ENCODE assay signal across 8 mouse cellular contexts in genomic region chr15:101983949-101984601, GRCm38 (mm10). TPM values are rescaled to one million over a fixed set of nuclear protein-coding genes. Genes with fewer than 3 reads are reported as not detected.
DNase-seq lines count a peak whose midpoint lies in the region; ATAC-seq and TF ChIP-seq lines count a peak whose summit lies in the region.

No protein-coding gene starts in this region.

- H3K36me3 ChIP-seq in heart, embryonic 15.5 days: no peaks in the 10 kb centered on the region
- no peaks in the 10 kb centered on the region for H3K36me3 ChIP-seq in liver, embryonic 14.5 days (replicated peaks; ENCODE audit: control insufficient read depth, insufficient read depth, low read depth)
- H3K36me3 ChIP-seq in neural tube, embryonic 11.5 days (ENCODE audit: control insufficient read depth, insufficient read depth, low read length): no peaks in the 10 kb centered on the region
- H3K36me3 ChIP-seq in stomach, postnatal 0 days (ENCODE audit: control insufficient read depth, insufficient read depth, low read length): no peaks in the 10 kb centered on the region

- no peaks in the 10 kb centered on the region for H3K9me3 ChIP-seq in heart, embryonic 15.5 days (replicated peaks)
- H3K9me3 ChIP-seq in liver, embryonic 14.5 days (ENCODE audit: control insufficient read depth, low read length): no peaks in the 10 kb centered on the region
- no peaks in the 10 kb centered on the region for H3K9me3 ChIP-seq in neural tube, embryonic 11.5 days (ENCODE audit: control insufficient read depth, low read length)
- H3K9me3 ChIP-seq in stomach, postnatal 0 days (ENCODE audit: control insufficient read depth, low read length): no peaks in the 10 kb centered on the region

- H3K4me3 ChIP-seq in brown adipose tissue, adult 24 weeks (ENCODE audit: insufficient read depth, low read depth, low read length): peak overlapping the region; percentile 24; the same call in 1 of the 2 replicates
- peak overlapping the region; percentile 34 for H3K4me3 ChIP-seq in heart, embryonic 15.5 days
- peak overlapping the region; percentile 31 to 50 for H3K4me3 ChIP-seq in liver, embryonic 14.5 days (ENCODE audit: insufficient read depth in 1 of 2, low read depth in 2 of 2, low read length in 2 of 2)
- H3K4me3 ChIP-seq in neural tube, embryonic 11.5 days (ENCODE audit: low read depth, low read length): no peak overlapping the region
- H3K4me3 ChIP-seq in stomach, postnatal 0 days (ENCODE audit: low read depth, low read length): no peak overlapping the region

- no peaks in the 10 kb centered on the region for H3K27me3 ChIP-seq in heart, embryonic 15.5 days
- H3K27me3 ChIP-seq in liver, embryonic 14.5 days (ENCODE audit: control insufficient read depth, insufficient read depth, low read length): no peaks in the 10 kb centered on the region
- no peaks in the 10 kb centered on the region for H3K27me3 ChIP-seq in neural tube, embryonic 11.5 days (ENCODE audit: control insufficient read depth, insufficient read depth, low read length)
- no peaks in the 10 kb centered on the region for H3K27me3 ChIP-seq in stomach, postnatal 0 days (ENCODE audit: control insufficient read depth, insufficient read depth, low read length)

- H3K27ac ChIP-seq in brown adipose tissue, adult 24 weeks (replicated peaks; ENCODE audit: low read depth, low read length): peak overlapping the region; percentile 64
- H3K27ac ChIP-seq in heart, embryonic 15.5 days: peak overlapping the region; percentile 73
- H3K27ac ChIP-seq in liver, embryonic 14.5 days: 0 out of 2 replicates have a peak overlapping the region, but pooled peaks have one; percentile 3
- no peak overlapping the region for H3K27ac ChIP-seq in neural tube, embryonic 11.5 days (ENCODE audit: low read depth, low read length)
- peak overlapping the region; percentile 89 for H3K27ac ChIP-seq in stomach, postnatal 0 days (replicated peaks)

- H3K4me1 ChIP-seq in brown adipose tissue, adult 24 weeks (ENCODE audit: control insufficient read depth, insufficient read depth, insufficient read length, low read length): no peaks in the 10 kb centered on the region
- H3K4me1 ChIP-seq in heart, embryonic 15.5 days (replicated peaks): peaks cover 11% of the 10 kb centered on the region
- peaks cover 2 to 7% of the 10 kb centered on the region in 2 experiments; a peak in 3 of 4 replicates for H3K4me1 ChIP-seq in liver, embryonic 14.5 days (replicated peaks; ENCODE audit: control insufficient read depth in 2 of 2, insufficient read depth in 2 of 2, low read length in 1 of 2)
- peaks cover 4% of the 10 kb centered on the region; the same call in 1 of the 2 replicates for H3K4me1 ChIP-seq in neural tube, embryonic 11.5 days (ENCODE audit: control insufficient read depth, insufficient read depth, low read length)
- no peaks in the 10 kb centered on the region for H3K4me1 ChIP-seq in stomach, postnatal 0 days (replicated peaks; ENCODE audit: control insufficient read depth, insufficient read depth)

- no peak overlapping the region for H3K9ac ChIP-seq in heart, embryonic 15.5 days
- H3K9ac ChIP-seq in liver, embryonic 14.5 days (replicated peaks): 0 out of 2 replicates have a peak overlapping the region, but pooled peaks have one; percentile 24
- H3K9ac ChIP-seq in neural tube, embryonic 11.5 days (ENCODE audit: low read length): peak overlapping the region; percentile 19; the same call in 1 of the 2 replicates
- no peak overlapping the region for H3K9ac ChIP-seq in stomach, postnatal 0 days (ENCODE audit: low read length)

- ATAC-seq in heart, embryonic 15.5 days (replicated peaks; ENCODE audit: insufficient number of reproducible peaks, insufficient read depth, low FRiP score, low read depth): peak; percentile 85
- peak; percentile 83 for ATAC-seq in liver, embryonic 14.5 days (ENCODE audit: insufficient read depth)
- ATAC-seq in neural tube, embryonic 11.5 days (ENCODE audit: insufficient read depth, low FRiP score, low TSS enrichment): peak; percentile 92
- ATAC-seq in stomach, postnatal 0 days (ENCODE audit: low FRiP score, low TSS enrichment): peak; percentile 91

- peak overlapping the region; percentile 60 for H3K4me2 ChIP-seq in heart, embryonic 15.5 days
- peak overlapping the region; percentile 63 for H3K4me2 ChIP-seq in liver, embryonic 14.5 days (ENCODE audit: low read depth)
- peak overlapping the region; percentile 37 for H3K4me2 ChIP-seq in neural tube, embryonic 11.5 days (ENCODE audit: low read depth)
- peak overlapping the region; percentile 46 for H3K4me2 ChIP-seq in stomach, postnatal 0 days (replicated peaks; ENCODE audit: low read depth)

- TF ChIP-seq EP300 in liver, embryonic 14.5 days (IDR thresholded peaks at IDR 0.05; ENCODE audit: low read depth): no peak
- TF ChIP-seq EP300 in stomach, postnatal 0 days (optimal IDR thresholded peaks at IDR 0.05): no peak

- 2% methylated on average over 15 of the region's 15 CpGs for WGBS in heart, embryonic 15.5 days
- 3% methylated on average over 15 of the region's 15 CpGs for WGBS in liver, embryonic 14.5 days (ENCODE audit: insufficient replicate concordance)
- WGBS in neural tube, embryonic 11.5 days: 4% methylated on average over 15 of the region's 15 CpGs
- WGBS in stomach, postnatal 0 days: 2% methylated on average over 15 of the region's 15 CpGs

- peak; percentile 92 for DNase-seq in CD4-positive, CD25-positive, alpha-beta regulatory T cell, adult 2 months (ENCODE audit: low read depth, low spot score)
- peak; percentile 97 for DNase-seq in fibroblast of lung, adult 2 months (ENCODE audit: low read depth)
- peak; percentile 96 for DNase-seq in kidney, postnatal 25 days
- peak; percentile 76 to 83 (median 78) for DNase-seq in liver, embryonic 14.5 days (ENCODE audit: low read depth in 3 of 3, low spot score in 3 of 3)
- peak; percentile 94 for DNase-seq in neural tube, embryonic 11.5 days (ENCODE audit: low spot score)
- peak; percentile 96 for DNase-seq in stomach, postnatal 0 days (ENCODE audit: low spot score)

- TF ChIP-seq CTCF in liver, embryonic 14.5 days (IDR thresholded peaks at IDR 0.05; ENCODE audit: low read depth): peak; percentile 96
- peak; percentile 93 for TF ChIP-seq CTCF in stomach, postnatal 0 days (IDR thresholded peaks at IDR 0.05; ENCODE audit: low read depth)

RNA-seq across cellular contexts. Expression of gene Krt8, which starts 20.2 kb away (rescaled TPM):
- not detected in 2 replicates for polyA plus RNA-seq in brown adipose tissue, adult 24 weeks (2012; ENCODE audit: insufficient read depth, insufficient read length, missing spikeins)
- polyA plus RNA-seq in heart, embryonic 15.5 days (2015; fragmentation: Nextera tagmentation; extraction: Ambion mirVana): 30.3 and 197 TPM in 2 replicates
- polyA plus RNA-seq in liver, embryonic 14.5 days (2012; rRNA removed): 37.8 and 40.5 TPM in 2 replicates
- 98.1 and 102 TPM in 2 replicates for polyA plus RNA-seq in liver, embryonic 14.5 days (2014; fragmentation: Nextera tagmentation; extraction: Ambion mirVana)
- polyA plus RNA-seq in neural tube, embryonic 11.5 days (2014; fragmentation: Nextera tagmentation; extraction: Ambion mirVana): 13.1 and 13.5 TPM in 2 replicates
- polyA plus RNA-seq in stomach, postnatal 0 days (2015; fragmentation: Nextera tagmentation; extraction: Ambion mirVana): 1,902 and 1,960 TPM in 2 replicates

RNA-seq across cellular contexts. Expression of gene Krt78, which starts 30.0 kb away (rescaled TPM):
- not detected in 2 replicates for polyA plus RNA-seq in brown adipose tissue, adult 24 weeks (2012; ENCODE audit: insufficient read depth, insufficient read length, missing spikeins)
- 0.04 and 0.10 TPM in 2 replicates for polyA plus RNA-seq in heart, embryonic 15.5 days (2015; fragmentation: Nextera tagmentation; extraction: Ambion mirVana)
- not detected in 2 replicates for polyA plus RNA-seq in liver, embryonic 14.5 days (2012; rRNA removed)
- not detected in 2 replicates for polyA plus RNA-seq in liver, embryonic 14.5 days (2014; fragmentation: Nextera tagmentation; extraction: Ambion mirVana)
- polyA plus RNA-seq in neural tube, embryonic 11.5 days (2014; fragmentation: Nextera tagmentation; extraction: Ambion mirVana): not detected in 2 replicates
- 49.3 and 73.4 TPM in 2 replicates for polyA plus RNA-seq in stomach, postnatal 0 days (2015; fragmentation: Nextera tagmentation; extraction: Ambion mirVana)

RNA-seq across cellular contexts. Expression of gene Krt18, which starts 43.9 kb away (rescaled TPM):
- polyA plus RNA-seq in brown adipose tissue, adult 24 weeks (2012; ENCODE audit: insufficient read depth, insufficient read length, missing spikeins): not detected in 2 replicates
- polyA plus RNA-seq in heart, embryonic 15.5 days (2015; fragmentation: Nextera tagmentation; extraction: Ambion mirVana): 33.1 and 213 TPM in 2 replicates
- polyA plus RNA-seq in liver, embryonic 14.5 days (2012; rRNA removed): 25.8 and 31.5 TPM in 2 replicates
- polyA plus RNA-seq in liver, embryonic 14.5 days (2014; fragmentation: Nextera tagmentation; extraction: Ambion mirVana): 86.9 and 87.6 TPM in 2 replicates
- 8.1 and 10.1 TPM in 2 replicates for polyA plus RNA-seq in neural tube, embryonic 11.5 days (2014; fragmentation: Nextera tagmentation; extraction: Ambion mirVana)
- 715 and 753 TPM in 2 replicates for polyA plus RNA-seq in stomach, postnatal 0 days (2015; fragmentation: Nextera tagmentation; extraction: Ambion mirVana)

RNA-seq across cellular contexts. Expression of gene Krt79, which starts 44.0 kb away (rescaled TPM):
- 15.1 and 19.0 TPM in 2 replicates for polyA plus RNA-seq in brown adipose tissue, adult 24 weeks (2012; ENCODE audit: insufficient read depth, insufficient read length, missing spikeins)
- 0.87 and 0.95 TPM in 2 replicates for polyA plus RNA-seq in heart, embryonic 15.5 days (2015; fragmentation: Nextera tagmentation; extraction: Ambion mirVana)
- not detected in 2 replicates for polyA plus RNA-seq in liver, embryonic 14.5 days (2012; rRNA removed)
- not detected in 2 replicates for polyA plus RNA-seq in liver, embryonic 14.5 days (2014; fragmentation: Nextera tagmentation; extraction: Ambion mirVana)
- polyA plus RNA-seq in neural tube, embryonic 11.5 days (2014; fragmentation: Nextera tagmentation; extraction: Ambion mirVana): 0.21 TPM in 1 of 2 replicates, not detected in the other
- 12.2 and 14.3 TPM in 2 replicates for polyA plus RNA-seq in stomach, postnatal 0 days (2015; fragmentation: Nextera tagmentation; extraction: Ambion mirVana)

RNA-seq across cellular contexts. Expression of gene Krt4, which starts 59.5 kb away (rescaled TPM):
- polyA plus RNA-seq in brown adipose tissue, adult 24 weeks (2012; ENCODE audit: insufficient read depth, insufficient read length, missing spikeins): not detected in 2 replicates
- 1.0 and 3.4 TPM in 2 replicates for polyA plus RNA-seq in heart, embryonic 15.5 days (2015; fragmentation: Nextera tagmentation; extraction: Ambion mirVana)
- 0.06 and 0.11 TPM in 2 replicates for polyA plus RNA-seq in liver, embryonic 14.5 days (2012; rRNA removed)
- polyA plus RNA-seq in liver, embryonic 14.5 days (2014; fragmentation: Nextera tagmentation; extraction: Ambion mirVana): not detected in 2 replicates
- polyA plus RNA-seq in neural tube, embryonic 11.5 days (2014; fragmentation: Nextera tagmentation; extraction: Ambion mirVana): not detected in 2 replicates
- 4,471 and 4,814 TPM in 2 replicates for polyA plus RNA-seq in stomach, postnatal 0 days (2015; fragmentation: Nextera tagmentation; extraction: Ambion mirVana)

Comparison
In these comparisons a context has a peak if more than half of its experiments do, and no peak if none do; other contexts are left out.
1. H3K4me3 ChIP-seq: peak in brown adipose tissue, adult 24 weeks (single experiment), heart, embryonic 15.5 days (single experiment) and liver, embryonic 14.5 days (2 of 2); none in neural tube, embryonic 11.5 days (single experiment) and stomach, postnatal 0 days (single experiment).
2. H3K9ac ChIP-seq: peak in liver, embryonic 14.5 days (single experiment) and neural tube, embryonic 11.5 days (single experiment); none in heart, embryonic 15.5 days (single experiment) and stomach, postnatal 0 days (single experiment).
3. RNA of gene Krt78, which starts 30.0 kb away (polyA plus RNA-seq): 49.3 to 73.4 TPM in stomach, postnatal 0 days; not detected in brown adipose tissue, adult 24 weeks, 0.04 to 0.10 TPM in heart, embryonic 15.5 days, not detected in liver, embryonic 14.5 days and not detected in neural tube, embryonic 11.5 days; every median in the first group is over 10 times any median in the second.
4. Peak in every context shown above with its lines, with median percentiles within 50 percentile points of each other: DNase-seq, ATAC-seq and H3K4me2 ChIP-seq.